In the genomic region with DNA sequence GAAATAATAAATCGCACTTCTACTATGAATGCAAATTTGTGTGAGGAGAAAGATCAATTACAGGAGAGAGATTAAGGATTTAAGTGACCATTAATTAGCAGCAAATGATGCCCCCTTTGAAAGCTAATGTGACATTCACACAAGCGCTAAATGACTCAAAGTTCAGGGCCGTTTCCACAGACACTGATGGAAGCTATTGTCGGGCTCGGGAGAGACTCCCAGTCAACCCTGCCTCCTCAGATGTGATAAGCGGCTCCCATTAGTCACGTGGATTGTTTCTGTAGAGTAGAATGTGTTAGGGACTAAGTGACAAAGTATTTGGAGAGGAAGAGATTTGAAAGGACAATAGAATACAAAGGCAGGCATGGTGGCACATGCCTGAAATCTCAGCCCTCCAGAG, we compare ENCODE assay signal across 18 mouse cellular contexts. TPM values are rescaled to one million over a fixed set of nuclear protein-coding genes. Genes with fewer than 3 reads are reported as not detected.
"Had no signal": no experiment of that assay in that cellular context is flagged by ENCODE, and none has a peak within 500 bp of the region (broad histone marks: within the 10 kb centered on the region; RNA-seq: fewer than 3 reads in every experiment).

No protein-coding gene starts in this region.

- DNase-seq: kidney, postnatal 14 days; lung, embryonic 14.5 days; lung, postnatal 10 days; right cerebral cortex, postnatal 14 days; thymus, adult 2 months; thymus, postnatal 25 days had no signal

RNA-seq across cellular contexts. Expression of a gene that starts 2.7 kb away (rescaled TPM):
- total RNA-seq: layer of hippocampus, adult 8-10 months; layer of hippocampus, postnatal 14 days; left cerebral cortex, adult 18-20 months; left cerebral cortex, postnatal 10 days had no signal
- polyA plus RNA-seq: limb, embryonic 10.5 days; liver, embryonic 12.5 days; liver, embryonic 16.5 days; lung, embryonic 14.5 days; macrophage; midbrain, embryonic 12.5 days; myocyte; spleen, adult 2 months; thymus, adult 2 months had no signal

RNA-seq across cellular contexts. Expression of a gene that starts 51.2 kb away (rescaled TPM):
- polyA plus RNA-seq: liver, embryonic 12.5 days; macrophage; myocyte; neural tube, embryonic 11.5 days had no signal
